ENCODE assay signal across 21 mouse cellular contexts in the genomic region with DNA sequence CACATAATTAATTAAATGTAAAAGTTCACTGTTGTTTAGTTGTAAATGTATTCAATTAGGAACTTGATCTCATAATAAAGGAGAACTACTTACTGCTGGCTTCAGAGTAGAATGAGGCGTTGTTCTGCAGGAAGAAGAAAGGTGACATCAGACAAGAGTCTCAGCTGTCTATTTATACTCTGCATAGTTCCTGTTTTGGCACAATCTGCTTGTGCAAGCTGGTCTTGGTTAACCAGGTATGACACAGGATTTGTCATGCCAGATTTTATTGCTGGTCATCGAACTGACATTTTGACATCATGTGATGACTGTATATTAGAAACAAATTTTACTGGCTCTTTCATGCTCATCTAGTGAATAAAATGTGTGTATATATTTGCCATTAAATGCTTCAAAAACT. TPM values are rescaled to one million over a fixed set of nuclear protein-coding genes. Genes with fewer than 3 reads are reported as not detected.
"Had no signal": no experiment of that assay in that cellular context is flagged by ENCODE, and none has a peak within 500 bp of the region (broad histone marks: within the 10 kb centered on the region; RNA-seq: fewer than 3 reads in every experiment).

Gene Crisp1, minus strand, starts transcription at position 146 of the 400 bp plus-strand sequence.

- ATAC-seq: intestine, postnatal 0 days; liver, postnatal 0 days; midbrain, embryonic 16.5 days had no signal

- H3K4me3 ChIP-seq: limb, embryonic 12.5 days; liver, embryonic 13.5 days; lung, embryonic 15.5 days; midbrain, embryonic 12.5 days; neural tube, embryonic 13.5 days had no signal

- H3K27ac ChIP-seq: limb, embryonic 12.5 days; liver, embryonic 13.5 days; lung, embryonic 15.5 days; macrophage; midbrain, embryonic 12.5 days; neural tube, embryonic 13.5 days had no signal

- H3K9ac ChIP-seq: limb, embryonic 12.5 days; liver, embryonic 13.5 days; liver, postnatal 0 days; lung, embryonic 15.5 days; midbrain, embryonic 12.5 days; neural tube, embryonic 13.5 days had no signal

- H3K4me1 ChIP-seq: limb, embryonic 12.5 days; liver, embryonic 13.5 days; lung, embryonic 15.5 days; midbrain, embryonic 12.5 days; neural tube, embryonic 13.5 days had no signal

- H3K27me3 ChIP-seq: limb, embryonic 12.5 days; liver, embryonic 13.5 days; lung, embryonic 15.5 days; midbrain, embryonic 12.5 days; neural tube, embryonic 13.5 days had no signal

- DNase-seq: kidney, adult 9 months; kidney, postnatal 10 days; liver; liver, embryonic 13.5 days; liver, postnatal 0 days; lung, postnatal 14 days; right cerebral cortex, adult 18-20 months; thymus, postnatal 4 days had no signal

- H3K9me3 ChIP-seq: limb, embryonic 12.5 days; liver, embryonic 13.5 days; lung, embryonic 15.5 days; midbrain, embryonic 12.5 days; neural tube, embryonic 13.5 days had no signal

- H3K36me3 ChIP-seq: limb, embryonic 12.5 days; liver, embryonic 13.5 days; lung, embryonic 15.5 days; midbrain, embryonic 12.5 days; neural tube, embryonic 13.5 days had no signal

RNA-seq across cellular contexts. Expression of gene Crisp1, which starts in this region (rescaled TPM):
- total RNA-seq: layer of hippocampus, adult 8-10 months; layer of hippocampus, postnatal 14 days; left cerebral cortex, adult 8-10 months; left cerebral cortex, postnatal 25 days; megakaryocyte-erythroid progenitor cell, adult 5-6 weeks had no signal
- polyA plus RNA-seq: limb, embryonic 12.5 days; liver, embryonic 13.5 days; liver, postnatal 0 days; lung, embryonic 15.5 days; macrophage; midbrain, embryonic 12.5 days; midbrain, embryonic 16.5 days; neural tube, embryonic 13.5 days; stomach, embryonic 14.5 days had no signal
